Mouse (Mus musculus) stomach, embryonic 15.5 days (tissue): ENCODE data around the gene Rxfp4. TPM values are rescaled to one million over a fixed set of nuclear protein-coding genes. Genes with fewer than 3 reads are reported as not detected.

Experiments used
- ATAC-seq: fragments of 200-750 bp; cut with Nextera tagmentation; 2 replicates; pipeline ENCODE4 v1.8.0; 2017; ENCODE audit warnings: low read depth, moderate number of reproducible peaks, moderate TSS enrichment; ENCODE audit not compliant: insufficient read depth, low FRiP score
- H3K27ac ChIP-seq: fragments of 300-500 bp; sonication (generic); 2 replicates; pipeline ENCODE4 v1.5.1; 2015; ENCODE audit warnings: mild to moderate bottlenecking, inconsistent platforms
- H3K27me3 ChIP-seq: fragments of 300-500 bp; sonication (generic); replicated peaks from 2 replicates; pipeline ENCODE4 v1.6.1; 2015; ENCODE audit warnings: inconsistent platforms
- H3K36me3 ChIP-seq: fragments of 300-500 bp; sonication (generic); 2 replicates; pipeline ENCODE4 v1.6.1; 2015; ENCODE audit warnings: inconsistent platforms
- H3K4me1 ChIP-seq: fragments of 300-500 bp; sonication (generic); 2 replicates; pipeline ENCODE4 v1.6.1; 2015; ENCODE audit warnings: inconsistent platforms
- H3K4me2 ChIP-seq: fragments of 300-500 bp; sonication (generic); 2 replicates; pipeline ENCODE4 v1.6.1; 2015; ENCODE audit warnings: mild to moderate bottlenecking, inconsistent platforms
- H3K4me3 ChIP-seq: fragments of 300-500 bp; sonication (generic); replicated peaks from 2 replicates; pipeline ENCODE4 v1.5.1; 2015; ENCODE audit warnings: inconsistent platforms
- H3K9ac ChIP-seq: fragments of 300-500 bp; sonication (generic); 2 replicates; pipeline ENCODE4 v1.6.1; 2015; ENCODE audit warnings: inconsistent platforms
- H3K9me3 ChIP-seq: fragments of 300-500 bp; sonication (generic); 2 replicates; pipeline ENCODE4 v1.6.1; 2016; ENCODE audit warnings: inconsistent platforms
- WGBS: fragments of 180-500 bp; shearing (Covaris S2); methylation state at CpG from one replicate; pipeline ENCODE4 v1.1.7; 2015; 5-methylcytosine and 5-hydroxymethylcytosine counted together
- polyA plus RNA-seq: library from polyadenylated mRNA; unstranded; fragments of >200 nt; fragmentation: Nextera tagmentation; extraction: Ambion mirVana; gene quantifications from 2 replicates; pipeline ENCODE4 v1.2.1, GENCODE M21; 2015

Rxfp4 gene
- polyA plus RNA-seq, 1 experiment from 2014 or later: not detected

DNA sequence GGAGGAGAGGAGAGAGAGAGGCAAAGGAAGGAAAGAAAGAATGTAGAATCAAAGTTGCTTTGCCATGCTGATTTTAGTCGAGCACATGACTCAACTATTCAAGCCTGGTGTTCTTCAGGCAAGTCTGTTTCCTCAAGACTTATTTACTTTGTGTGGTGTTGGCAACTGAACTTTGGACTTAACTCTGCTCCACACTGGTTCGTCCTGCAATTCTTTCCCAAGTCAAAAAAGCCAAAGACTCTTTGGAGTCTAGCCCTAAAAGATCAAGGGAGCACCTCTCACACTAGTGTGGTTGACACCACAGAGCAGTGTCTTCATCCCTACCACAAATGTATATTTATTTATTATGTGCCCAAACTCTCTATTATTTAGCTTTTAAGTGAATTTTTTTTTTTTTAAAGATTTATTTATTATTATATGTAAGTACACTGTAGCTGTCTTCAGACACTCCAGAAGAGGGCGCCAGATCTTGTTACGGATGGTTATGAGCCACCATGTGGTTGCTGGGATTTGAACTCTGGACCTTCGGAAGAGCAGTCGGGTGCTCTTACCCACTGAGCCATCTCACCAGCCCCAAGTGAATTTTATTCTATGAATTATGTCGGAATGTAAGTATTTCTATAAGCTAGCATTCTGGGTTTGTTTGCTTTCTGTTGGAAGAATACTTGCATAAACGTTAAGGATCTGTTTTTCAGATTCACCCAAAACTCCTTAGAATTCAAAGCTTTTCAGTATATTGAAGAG is 31.5 kb upstream of the Rxfp4 start:
- no peak for ATAC-seq
- no peaks in the 10 kb centered on the region for H3K27me3 ChIP-seq
- no peaks in the 10 kb centered on the region for H3K9me3 ChIP-seq
- peak overlapping the region; percentile 52 for H3K4me2 ChIP-seq
- no peak overlapping the region for H3K9ac ChIP-seq
- peak overlapping the region; percentile 97 for H3K27ac ChIP-seq
- peaks cover 9% of the 10 kb centered on the region; the same call in 1 of the 2 replicates for H3K36me3 ChIP-seq
- H3K4me3 ChIP-seq: peak overlapping the region; percentile 80
- peaks cover 2% of the 10 kb centered on the region; the same call in 1 of the 2 replicates for H3K4me1 ChIP-seq
- 51% methylated on average over 8 of the region's 8 CpGs for WGBS

DNA sequence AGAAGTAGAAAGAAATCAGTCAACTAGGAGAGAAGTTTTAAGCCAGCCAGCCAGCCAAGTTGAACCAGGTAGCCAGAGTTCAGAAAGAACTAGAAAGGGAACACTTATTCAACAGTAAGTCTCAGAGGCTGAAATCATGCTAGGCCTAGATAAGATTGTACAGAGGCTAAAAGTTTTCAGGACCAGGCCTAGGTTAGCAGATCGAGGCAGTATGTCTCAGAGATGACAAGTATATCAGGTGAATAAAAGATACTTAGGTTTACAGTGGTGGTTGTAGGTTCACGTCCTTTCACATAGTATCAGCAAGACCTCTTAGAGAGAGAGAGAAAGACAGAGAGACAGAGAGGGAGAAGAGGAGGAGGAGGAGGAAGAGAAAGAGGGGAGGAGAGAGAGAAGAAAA is 30.9 kb upstream of the Rxfp4 start:
- Histone ChIP-seq H3K9ac (no peak overlapping the region), H3K36me3 (peaks cover 6% of the 10 kb centered on the region; the same call in 1 of the 2 replicates), H3K9me3 (no peaks in the 10 kb centered on the region), H3K27ac (peak overlapping the region; percentile 57; the same call in 1 of the 2 replicates), H3K27me3 (no peaks in the 10 kb centered on the region), H3K4me1 (peaks cover 2% of the 10 kb centered on the region; the same call in 1 of the 2 replicates), H3K4me3 (no peak overlapping the region), H3K4me2 (no peak overlapping the region)
- ATAC-seq: no peak
- 87% methylated on average over 2 of the region's 2 CpGs for WGBS

DNA sequence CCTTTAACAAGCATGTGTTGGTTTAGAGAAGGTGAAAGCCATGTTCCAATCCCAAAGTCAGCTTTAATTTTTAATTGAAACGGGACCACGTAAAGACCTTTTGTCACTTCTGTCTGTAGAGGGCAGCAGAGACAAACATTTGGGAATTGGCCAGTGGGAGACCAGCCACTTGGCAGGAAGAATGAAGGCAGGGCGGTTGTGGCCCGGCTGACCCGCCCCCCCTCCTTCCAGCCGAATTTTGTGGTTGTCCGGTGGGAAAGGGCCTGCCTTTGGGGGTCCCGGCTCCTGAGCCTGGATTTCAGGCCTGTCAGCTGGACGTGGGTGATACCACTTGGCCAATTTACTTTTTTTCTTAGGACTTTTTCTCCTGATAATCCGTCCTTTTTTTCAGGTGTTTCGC is 24.5 kb upstream of the Rxfp4 start:
- Histone ChIP-seq H3K27ac (no peak overlapping the region), H3K27me3 (no peaks in the 10 kb centered on the region), H3K4me2 (peak overlapping the region; percentile 72), H3K4me1 (no peaks in the 10 kb centered on the region), H3K36me3 (no peaks in the 10 kb centered on the region), H3K9ac (peak overlapping the region; percentile 18; the same call in 1 of the 2 replicates), H3K4me3 (peak overlapping the region; percentile 31), H3K9me3 (no peaks in the 10 kb centered on the region)
- WGBS: 9% methylated on average over 11 of the region's 11 CpGs
- peak; percentile 68; the same call in 1 of the 2 replicates for ATAC-seq

DNA sequence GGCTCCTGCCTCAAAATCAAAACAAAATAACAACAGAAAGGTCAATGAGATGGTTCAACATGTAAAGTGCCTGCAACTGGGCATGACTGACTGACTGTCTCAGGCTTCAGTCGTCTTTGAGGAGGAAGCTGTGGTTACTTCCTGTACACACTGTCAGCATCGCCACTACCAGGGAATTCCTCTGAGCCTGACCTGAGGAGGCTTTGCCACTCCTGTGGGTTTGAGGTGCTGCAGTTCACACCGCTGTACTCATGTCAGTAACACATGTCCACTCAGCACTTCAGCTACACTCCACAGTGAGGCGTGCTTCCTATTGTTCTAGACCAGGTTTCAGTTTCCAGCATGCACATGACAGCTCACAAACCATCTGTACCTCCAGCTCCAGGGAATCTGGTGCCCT is 11.2 kb upstream of the Rxfp4 start:
- Histone ChIP-seq H3K9ac (no peak overlapping the region), H3K4me1 (no peaks in the 10 kb centered on the region), H3K27me3 (no peaks in the 10 kb centered on the region), H3K36me3 (no peaks in the 10 kb centered on the region), H3K27ac (no peak overlapping the region), H3K4me3 (no peak overlapping the region), H3K9me3 (no peaks in the 10 kb centered on the region), H3K4me2 (no peak overlapping the region)
- no peak for ATAC-seq
- WGBS: 71% methylated on average over 4 of the region's 4 CpGs

DNA sequence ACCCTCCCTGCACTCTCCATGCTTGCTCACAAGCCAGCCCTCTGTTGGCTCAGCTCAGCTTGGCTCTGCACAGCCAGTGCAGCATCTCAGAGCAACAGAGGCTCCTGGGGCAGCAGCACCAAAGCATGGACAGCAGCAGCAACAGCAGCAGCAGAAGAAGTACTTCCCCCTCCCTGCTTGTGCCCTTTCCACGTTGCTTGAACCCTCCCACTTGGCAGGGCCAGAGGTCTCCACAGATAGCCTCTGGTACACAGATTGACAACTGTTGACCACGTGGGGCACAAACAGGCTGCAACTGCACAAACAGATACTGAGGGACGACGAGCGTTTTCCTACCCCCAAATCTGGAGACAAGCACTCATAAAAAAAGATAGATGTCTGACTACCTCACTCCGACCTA is 6.9 kb upstream of the Rxfp4 start:
- Histone ChIP-seq H3K4me1 (no peaks in the 10 kb centered on the region), H3K4me3 (no peak overlapping the region), H3K27ac (no peak overlapping the region), H3K9ac (no peak overlapping the region), H3K9me3 (no peaks in the 10 kb centered on the region), H3K36me3 (no peaks in the 10 kb centered on the region), H3K27me3 (no peaks in the 10 kb centered on the region), H3K4me2 (no peak overlapping the region)
- no peak for ATAC-seq
- 33% methylated on average over 6 of the region's 6 CpGs for WGBS

DNA sequence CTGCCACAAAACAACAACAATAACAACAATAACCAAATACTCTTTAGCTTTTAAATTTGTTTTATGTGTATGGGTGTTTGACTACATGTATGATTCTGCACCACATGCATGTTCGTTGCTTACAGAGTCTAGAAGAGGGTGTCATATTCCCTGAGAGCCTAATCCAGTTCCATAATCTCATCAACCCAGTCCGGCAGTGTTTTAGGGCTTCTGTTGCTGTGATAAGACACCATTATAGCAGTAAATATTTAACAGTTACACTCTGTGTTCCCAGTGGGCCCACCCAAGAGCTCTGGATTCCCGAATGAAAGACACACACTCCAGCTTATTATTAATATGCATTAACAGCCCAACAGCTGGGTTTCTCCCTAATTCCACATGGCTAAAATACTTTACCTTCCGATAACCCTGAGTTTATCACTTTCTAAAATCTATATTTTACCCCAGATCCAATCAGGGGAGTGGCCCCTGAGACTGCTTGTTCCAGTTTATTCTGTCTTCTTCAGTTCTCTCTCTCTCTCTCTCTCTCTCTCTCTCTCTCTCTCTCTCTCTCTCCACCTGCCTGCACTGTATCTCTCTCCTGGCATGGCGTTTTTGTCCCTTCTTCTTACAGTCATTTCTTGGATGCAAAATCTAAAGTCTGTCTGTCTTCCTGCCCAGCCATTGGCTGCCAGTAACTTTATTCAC is 5.6 kb upstream of the Rxfp4 start:
- ATAC-seq: no peak
- no peak overlapping the region for H3K4me3 ChIP-seq
- H3K4me1 ChIP-seq: no peaks in the 10 kb centered on the region
- H3K27me3 ChIP-seq: no peaks in the 10 kb centered on the region
- no peak overlapping the region for H3K27ac ChIP-seq
- no peaks in the 10 kb centered on the region for H3K36me3 ChIP-seq
- no peak overlapping the region for H3K4me2 ChIP-seq
- 49% methylated on average over 5 of the region's 5 CpGs for WGBS
- no peak overlapping the region for H3K9ac ChIP-seq
- no peaks in the 10 kb centered on the region for H3K9me3 ChIP-seq

DNA sequence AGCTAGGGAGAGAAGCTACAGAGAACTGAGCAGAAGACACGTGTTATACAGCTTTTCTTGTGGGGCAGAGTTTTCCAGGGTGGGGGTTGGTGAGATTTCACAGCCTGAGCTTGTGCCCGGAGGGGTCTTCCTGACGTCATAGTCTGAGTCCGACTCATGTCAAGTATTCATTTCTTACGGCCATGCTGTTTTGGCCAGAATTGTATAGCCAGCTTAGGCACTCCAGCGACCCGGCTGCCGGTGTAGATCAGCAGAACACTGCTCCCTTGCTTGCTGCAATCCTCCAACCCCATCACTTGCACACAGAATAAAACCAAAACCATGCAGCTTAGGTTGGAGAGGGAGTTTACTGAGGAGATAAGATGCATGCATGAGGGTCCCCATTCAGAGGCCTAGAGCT is 2.7 kb upstream of the Rxfp4 start:
- no peak for ATAC-seq
- Histone ChIP-seq H3K27ac (no peak overlapping the region), H3K4me2 (no peak overlapping the region), H3K4me3 (no peak overlapping the region), H3K27me3 (no peaks in the 10 kb centered on the region), H3K4me1 (peaks cover 5% of the 10 kb centered on the region; the same call in 1 of the 2 replicates), H3K9ac (no peak overlapping the region), H3K36me3 (no peaks in the 10 kb centered on the region), H3K9me3 (no peaks in the 10 kb centered on the region)
- WGBS: 81% methylated on average over 8 of the region's 8 CpGs

DNA sequence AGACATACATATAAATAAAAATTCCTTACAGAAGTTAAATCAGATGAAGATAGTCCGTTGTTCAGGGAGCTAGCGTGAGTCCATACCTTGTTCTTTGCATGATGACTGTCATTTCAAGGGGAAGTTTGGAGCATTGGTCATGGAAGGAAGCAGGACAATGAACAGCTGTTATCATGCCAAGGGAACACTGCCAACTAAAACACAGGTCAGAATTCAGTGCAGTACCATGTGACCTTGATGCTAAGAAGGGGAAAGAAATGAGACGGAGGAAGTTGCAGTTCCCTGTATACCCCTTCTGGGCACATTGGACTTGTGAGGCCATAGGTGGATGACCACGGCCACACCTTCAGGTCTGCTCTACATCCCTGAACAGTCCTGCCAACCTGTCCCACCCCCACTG is 1.7 kb upstream of the Rxfp4 start:
- H3K36me3 ChIP-seq: no peaks in the 10 kb centered on the region
- H3K9ac ChIP-seq: no peak overlapping the region
- H3K9me3 ChIP-seq: no peaks in the 10 kb centered on the region
- 72% methylated on average over 4 of the region's 4 CpGs for WGBS
- peaks cover 5% of the 10 kb centered on the region; the same call in 1 of the 2 replicates for H3K4me1 ChIP-seq
- H3K27ac ChIP-seq: no peak overlapping the region
- H3K27me3 ChIP-seq: no peaks in the 10 kb centered on the region
- ATAC-seq: no peak
- no peak overlapping the region for H3K4me3 ChIP-seq
- no peak overlapping the region for H3K4me2 ChIP-seq

DNA sequence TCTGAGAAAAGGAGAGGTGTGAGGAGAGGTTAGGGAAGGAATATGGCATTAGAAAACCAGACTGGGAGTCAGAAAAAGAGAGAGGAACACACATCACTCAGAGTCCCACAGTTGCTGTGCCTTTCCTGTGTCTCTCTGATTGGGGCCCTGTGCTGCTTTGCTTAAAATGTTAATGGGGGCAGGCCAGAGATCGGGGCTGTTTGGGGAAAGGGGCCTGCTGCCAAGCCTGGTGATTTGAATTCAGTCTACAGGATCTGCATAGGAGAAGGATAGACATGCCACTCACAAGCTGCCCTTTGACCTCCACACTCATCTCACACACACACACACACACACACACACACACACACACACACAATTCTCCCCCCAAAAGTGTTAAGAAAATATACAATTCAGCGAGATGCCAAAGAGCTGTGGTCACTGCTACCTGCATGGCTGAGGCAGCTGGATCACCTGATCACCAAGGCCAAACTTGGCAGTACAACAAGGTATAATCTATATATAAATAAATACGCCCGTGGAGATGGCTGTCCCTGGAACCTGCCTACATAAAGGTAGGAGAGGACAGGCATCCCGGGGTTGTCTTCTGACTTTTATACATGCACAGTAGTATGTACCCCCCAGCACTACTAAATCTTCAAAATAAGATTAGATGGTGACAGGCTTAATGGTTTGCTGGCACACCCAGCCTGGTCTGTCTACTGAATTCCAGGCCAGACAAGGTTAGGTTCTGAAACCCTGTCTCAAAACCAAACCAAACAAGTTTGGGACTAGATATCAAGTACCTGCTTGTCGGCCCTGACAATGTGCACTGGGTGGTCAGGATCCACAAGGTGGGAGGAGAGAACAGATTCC is 801 bp upstream of the Rxfp4 start:
- Histone ChIP-seq H3K9me3 (no peaks in the 10 kb centered on the region), H3K36me3 (no peaks in the 10 kb centered on the region), H3K4me2 (no peak overlapping the region), H3K27ac (peak overlapping the region; percentile 48; the same call in 1 of the 2 replicates), H3K4me1 (peaks cover 5% of the 10 kb centered on the region; the same call in 1 of the 2 replicates), H3K9ac (no peak overlapping the region), H3K27me3 (no peaks in the 10 kb centered on the region), H3K4me3 (no peak overlapping the region)
- peak; percentile 50; the same call in 1 of the 2 replicates for ATAC-seq
- WGBS: 60% methylated on average over 6 of the region's 6 CpGs

DNA sequence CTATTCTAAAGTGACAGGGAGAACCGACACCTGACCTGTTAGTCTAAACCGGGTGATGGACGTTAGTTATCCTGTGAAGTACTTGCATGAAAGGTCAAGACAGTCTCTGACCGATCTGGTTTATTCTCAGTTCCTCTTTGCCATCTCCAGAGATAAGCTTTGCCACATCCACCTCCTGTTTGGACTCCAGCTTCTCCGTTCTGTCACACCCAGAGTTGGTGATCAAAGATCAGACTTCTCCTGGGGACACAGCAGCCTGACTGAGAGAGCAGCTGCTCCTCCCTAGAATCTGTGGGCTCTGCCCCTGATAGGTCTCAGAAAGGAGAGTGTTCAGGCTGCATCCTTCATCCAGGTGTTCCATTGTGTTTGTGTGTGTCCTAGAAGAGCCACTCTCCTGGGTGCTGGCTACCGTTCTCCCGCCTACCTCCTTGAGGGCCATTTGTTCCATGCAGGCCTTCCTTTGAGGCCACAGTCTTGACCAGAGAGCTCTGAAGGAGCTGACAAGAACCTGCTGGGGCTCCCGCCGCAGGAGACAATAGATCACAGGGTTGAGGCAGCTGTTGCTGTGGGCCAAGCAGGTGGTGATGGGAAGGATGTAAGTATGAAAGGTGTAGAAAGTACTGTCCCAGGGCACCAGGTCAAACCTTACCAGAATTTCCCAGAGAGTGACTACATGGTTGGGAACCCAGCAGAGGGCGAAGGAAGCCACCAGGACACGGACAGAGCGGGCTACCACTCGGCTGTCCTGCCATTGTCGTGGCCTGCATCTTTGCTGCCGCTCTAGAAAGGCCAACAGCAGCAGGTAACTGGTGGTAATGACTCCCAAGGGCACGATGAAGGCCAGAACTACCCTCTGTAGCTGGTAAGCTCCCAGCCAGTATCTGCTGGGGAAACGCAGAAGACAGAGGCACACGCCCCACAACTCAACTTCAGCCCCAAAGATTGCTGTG is 998 bp downstream of the Rxfp4 start:
- no peak overlapping the region for H3K4me3 ChIP-seq
- peaks cover 5% of the 10 kb centered on the region; the same call in 1 of the 2 replicates for H3K4me1 ChIP-seq
- no peaks in the 10 kb centered on the region for H3K27me3 ChIP-seq
- H3K4me2 ChIP-seq: no peak overlapping the region
- no peak overlapping the region for H3K27ac ChIP-seq
- H3K36me3 ChIP-seq: peaks cover 8% of the 10 kb centered on the region; the same call in 1 of the 2 replicates
- no peak for ATAC-seq
- 67% methylated on average over 18 of the region's 18 CpGs for WGBS
- H3K9ac ChIP-seq: no peak overlapping the region
- H3K9me3 ChIP-seq: no peaks in the 10 kb centered on the region
